Mouse (Mus musculus) right cerebral cortex, postnatal 36 days (tissue): ENCODE data around the gene Tcl1.
"Not testable (repeated sequence)": the region's sequence is repeated elsewhere in the genome, so short reads cannot be mapped to it uniquely, and the experiment has no call there.

Experiments
- DNase-seq, 2 experiments: peaks; one replicate each; pipeline ENCODE4 v3.0.0; 2022; ENCODE audit warnings: low spot score in 2 of 2, mixed read lengths in 1 of 2

Gene Tcl1

GRCm38 (mm10) chr12:105181040-105181644, 41.5 kb downstream of the Tcl1 start:
- DNase-seq = not testable (repeated sequence)

GRCm38 (mm10) chr12:105176044-105176443, 46.5 kb downstream of the Tcl1 start, which contains the start of gene Tcl1b5:
Gene Tcl1b5, plus strand, starts transcription at chr12:105176344.
- not testable (repeated sequence) for DNase-seq

GRCm38 (mm10) chr12:105174318-105174717, 48.3 kb downstream of the Tcl1 start:
- peak in 1 of 2 experiments; percentile 6 for DNase-seq

- no peak for DNase-seq
These were observed 49.2 kb downstream of the Tcl1 start for GRCm38 (mm10) chr12:105173366-105173765.
